10 mouse cellular contexts compared by ENCODE assay signal in the genomic region with DNA sequence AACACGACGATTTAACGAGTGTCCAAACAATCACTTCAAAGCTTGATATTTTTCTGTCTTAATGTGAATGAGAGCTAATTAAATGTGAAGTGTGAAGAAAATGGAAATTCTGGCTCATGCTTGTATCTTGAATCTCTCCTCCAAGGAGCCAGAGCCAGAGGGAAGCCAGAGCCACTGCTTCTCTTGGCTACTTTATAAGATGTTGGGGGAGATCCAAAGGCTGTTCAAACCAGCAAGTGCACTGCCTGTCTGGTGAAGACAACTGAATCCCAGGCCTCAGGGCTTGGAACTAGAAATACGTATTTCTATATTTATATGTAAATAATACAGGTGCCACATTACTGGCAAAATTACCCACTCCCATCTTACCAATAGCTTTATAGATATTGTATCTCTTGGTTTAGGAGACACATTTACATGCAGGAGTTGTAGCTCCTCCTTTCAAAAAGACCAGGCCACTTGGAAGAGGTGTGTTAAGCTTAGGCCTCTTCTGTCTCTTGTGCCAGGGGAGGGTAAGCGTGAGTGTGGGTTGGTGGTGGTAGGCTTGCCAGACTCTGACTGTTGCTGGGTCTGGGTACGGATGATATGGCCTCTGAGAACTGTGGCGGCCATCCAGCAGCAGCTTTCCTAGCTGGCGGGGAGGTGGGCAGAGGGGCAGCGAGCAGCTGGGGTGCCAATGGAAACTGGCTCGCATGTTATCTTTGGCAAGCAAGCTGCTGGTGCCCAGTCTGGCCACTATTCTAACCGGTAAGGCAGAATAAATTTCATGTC.
DNase-seq lines count a peak whose midpoint lies in the region; ATAC-seq lines count a peak whose summit lies in the region.
"Had no signal": no experiment of that assay in that cellular context is flagged by ENCODE, and none has a peak within 500 bp of the region (broad histone marks: within the 10 kb centered on the region; RNA-seq: fewer than 3 reads in every experiment).

No protein-coding gene starts in this region.

- H3K4me2 ChIP-seq in forebrain, embryonic 12.5 days: no peak overlapping the region
- no peak overlapping the region for H3K4me2 ChIP-seq in forebrain, embryonic 11.5 days (ENCODE audit: low read depth, low read length, severe bottlenecking)
- no peak overlapping the region for H3K4me2 ChIP-seq in midbrain, embryonic 13.5 days (replicated peaks)
- H3K4me2 ChIP-seq in midbrain, embryonic 14.5 days (ENCODE audit: low read length): no peak overlapping the region
- H3K4me2 ChIP-seq: kidney, embryonic 15.5 days had no signal

- H3K9me3 ChIP-seq in forebrain, embryonic 12.5 days: no peaks in the 10 kb centered on the region
- no peaks in the 10 kb centered on the region for H3K9me3 ChIP-seq in forebrain, embryonic 11.5 days (ENCODE audit: control insufficient read depth, low read length)
- no peaks in the 10 kb centered on the region for H3K9me3 ChIP-seq in midbrain, embryonic 13.5 days
- H3K9me3 ChIP-seq in midbrain, embryonic 10.5 days (replicated peaks): no peaks in the 10 kb centered on the region
- H3K9me3 ChIP-seq in midbrain, embryonic 14.5 days (ENCODE audit: control insufficient read depth, low read length): no peaks in the 10 kb centered on the region
- H3K9me3 ChIP-seq: kidney, embryonic 15.5 days had no signal

- H3K36me3 ChIP-seq in forebrain, embryonic 12.5 days (replicated peaks): no peaks in the 10 kb centered on the region
- H3K36me3 ChIP-seq in forebrain, embryonic 11.5 days (ENCODE audit: control insufficient read depth, insufficient read depth, low read length): no peaks in the 10 kb centered on the region
- H3K36me3 ChIP-seq in midbrain, embryonic 13.5 days: no peaks in the 10 kb centered on the region
- H3K36me3 ChIP-seq in midbrain, embryonic 10.5 days: no peaks in the 10 kb centered on the region
- no peaks in the 10 kb centered on the region for H3K36me3 ChIP-seq in midbrain, embryonic 14.5 days (ENCODE audit: control insufficient read depth, insufficient read depth, low read length)
- H3K36me3 ChIP-seq: kidney, embryonic 15.5 days had no signal

- H3K27ac ChIP-seq in forebrain, embryonic 12.5 days: no peak overlapping the region
- no peak overlapping the region for H3K27ac ChIP-seq in forebrain, embryonic 11.5 days (ENCODE audit: low read depth, low read length)
- H3K27ac ChIP-seq in midbrain, embryonic 13.5 days: peak overlapping the region; percentile 35; the same call in 1 of the 2 replicates
- H3K27ac ChIP-seq in midbrain, embryonic 10.5 days (replicated peaks): no peak overlapping the region
- H3K27ac ChIP-seq in midbrain, embryonic 14.5 days (replicated peaks; ENCODE audit: low read depth, low read length): peak overlapping the region; percentile 66
- H3K27ac ChIP-seq: kidney, embryonic 15.5 days had no signal

- WGBS in forebrain, embryonic 12.5 days: 76% methylated on average over 11 of the region's 11 CpGs
- WGBS in forebrain, embryonic 11.5 days: 85% methylated on average over 11 of the region's 11 CpGs
- 71% methylated on average over 11 of the region's 11 CpGs for WGBS in midbrain, embryonic 13.5 days
- WGBS in midbrain, embryonic 10.5 days: 91% methylated on average over 11 of the region's 11 CpGs
- WGBS in midbrain, embryonic 14.5 days: 64% methylated on average over 11 of the region's 11 CpGs

- H3K4me1 ChIP-seq in forebrain, embryonic 12.5 days: peaks cover 4% of the 10 kb centered on the region; the same call in 1 of the 2 replicates
- no peaks in the 10 kb centered on the region for H3K4me1 ChIP-seq in forebrain, embryonic 11.5 days (replicated peaks; ENCODE audit: control insufficient read depth, insufficient read depth, low read length)
- peaks cover 19% of the 10 kb centered on the region for H3K4me1 ChIP-seq in midbrain, embryonic 13.5 days (replicated peaks)
- peaks cover 3% of the 10 kb centered on the region; the same call in 1 of the 2 replicates for H3K4me1 ChIP-seq in midbrain, embryonic 10.5 days
- peaks cover 13% of the 10 kb centered on the region for H3K4me1 ChIP-seq in midbrain, embryonic 14.5 days (ENCODE audit: control insufficient read depth, insufficient read depth, low read length)
- H3K4me1 ChIP-seq: kidney, embryonic 15.5 days had no signal

- no peak overlapping the region for H3K9ac ChIP-seq in forebrain, embryonic 12.5 days
- H3K9ac ChIP-seq in forebrain, embryonic 11.5 days (ENCODE audit: low read length): no peak overlapping the region
- H3K9ac ChIP-seq in midbrain, embryonic 13.5 days (replicated peaks): no peak overlapping the region; the same call in 1 of the 2 replicates
- H3K9ac ChIP-seq in midbrain, embryonic 14.5 days (replicated peaks; ENCODE audit: low read length): no peak overlapping the region
- H3K9ac ChIP-seq: kidney, embryonic 15.5 days had no signal

- H3K4me3 ChIP-seq in forebrain, embryonic 12.5 days (replicated peaks): no peak overlapping the region
- no peak overlapping the region for H3K4me3 ChIP-seq in forebrain, embryonic 11.5 days (ENCODE audit: low read depth, low read length)
- H3K4me3 ChIP-seq in midbrain, embryonic 13.5 days (replicated peaks): no peak overlapping the region
- no peak overlapping the region for H3K4me3 ChIP-seq in midbrain, embryonic 10.5 days
- H3K4me3 ChIP-seq in midbrain, embryonic 14.5 days (replicated peaks; ENCODE audit: low read depth, low read length): no peak overlapping the region
- H3K4me3 ChIP-seq: kidney, embryonic 15.5 days had no signal

- no peak for DNase-seq in forebrain, embryonic 11.5 days (ENCODE audit: low spot score)
- DNase-seq in midbrain, embryonic 10.5 days (ENCODE audit: low spot score): no peak
- DNase-seq in cerebellum, postnatal 10 days: peak; percentile 98 to 99
- DNase-seq in midbrain, embryonic 14.5 days: peak; percentile 63
- no peak for DNase-seq in embryo, embryonic 10 days (ENCODE audit: low spot score)
- DNase-seq in lung, adult 18-20 months: no peak
- DNase-seq: adrenal gland, postnatal 36 days had no signal

- no peaks in the 10 kb centered on the region for H3K27me3 ChIP-seq in forebrain, embryonic 12.5 days
- H3K27me3 ChIP-seq in forebrain, embryonic 11.5 days (ENCODE audit: control insufficient read depth, insufficient read depth, low read length): no peaks in the 10 kb centered on the region
- H3K27me3 ChIP-seq in midbrain, embryonic 13.5 days: no peaks in the 10 kb centered on the region
- no peaks in the 10 kb centered on the region for H3K27me3 ChIP-seq in midbrain, embryonic 10.5 days (ENCODE audit: low read depth, poor library complexity, severe bottlenecking)
- no peaks in the 10 kb centered on the region for H3K27me3 ChIP-seq in midbrain, embryonic 14.5 days (ENCODE audit: control insufficient read depth, insufficient read depth, low read length)
- H3K27me3 ChIP-seq: kidney, embryonic 15.5 days had no signal

- peak; percentile 49; the same call in 1 of the 2 replicates for ATAC-seq in forebrain, embryonic 12.5 days (ENCODE audit: low FRiP score)
- ATAC-seq in forebrain, embryonic 11.5 days (replicated peaks; ENCODE audit: low FRiP score): no peak
- peak; percentile 74 for ATAC-seq in midbrain, embryonic 13.5 days
- ATAC-seq in midbrain, embryonic 14.5 days (ENCODE audit: low FRiP score, low TSS enrichment): peak; percentile 74

Comparison
In these comparisons a context has a peak if more than half of its experiments do, and no peak if none do; other contexts are left out.
1. H3K27ac ChIP-seq: peak in midbrain, embryonic 13.5 days (single experiment) and midbrain, embryonic 14.5 days (single experiment); none in forebrain, embryonic 12.5 days (single experiment), forebrain, embryonic 11.5 days (single experiment) and midbrain, embryonic 10.5 days (single experiment).
2. DNase-seq: peak in cerebellum, postnatal 10 days (2 of 2) and midbrain, embryonic 14.5 days (single experiment); none in forebrain, embryonic 11.5 days (single experiment), midbrain, embryonic 10.5 days (single experiment), embryo, embryonic 10 days (single experiment) and lung, adult 18-20 months (0 of 2).